18 mouse cellular contexts compared by ENCODE assay signal in genomic region chr10:66548073-66548472, GRCm38 (mm10).
DNase-seq lines count a peak whose midpoint lies in the region; ATAC-seq lines count a peak whose summit lies in the region.
"Had no signal": no experiment of that assay in that cellular context is flagged by ENCODE, and none has a peak within 500 bp of the region (broad histone marks: within the 10 kb centered on the region; RNA-seq: fewer than 3 reads in every experiment).

No protein-coding gene starts in this region.

- no peaks in the 10 kb centered on the region for H3K9me3 ChIP-seq in forebrain, embryonic 13.5 days (replicated peaks)
- H3K9me3 ChIP-seq in forebrain, embryonic 11.5 days (ENCODE audit: control insufficient read depth, low read length) = no peaks in the 10 kb centered on the region
- H3K9me3 ChIP-seq in neural tube, embryonic 14.5 days (ENCODE audit: control insufficient read depth, low read length) = no peaks in the 10 kb centered on the region
- H3K9me3 ChIP-seq: embryonic facial prominence, embryonic 12.5 days; heart, embryonic 12.5 days; intestine, embryonic 15.5 days; liver, embryonic 13.5 days; midbrain, embryonic 10.5 days had no signal

- no peaks in the 10 kb centered on the region for H3K36me3 ChIP-seq in forebrain, embryonic 13.5 days (ENCODE audit: poor library complexity, severe bottlenecking)
- no peaks in the 10 kb centered on the region for H3K36me3 ChIP-seq in forebrain, embryonic 11.5 days (ENCODE audit: control insufficient read depth, insufficient read depth, low read length)
- H3K36me3 ChIP-seq in neural tube, embryonic 14.5 days (ENCODE audit: control insufficient read depth, insufficient read depth, low read length) = no peaks in the 10 kb centered on the region
- H3K36me3 ChIP-seq: embryonic facial prominence, embryonic 12.5 days; heart, embryonic 12.5 days; intestine, embryonic 15.5 days; liver, embryonic 13.5 days; midbrain, embryonic 10.5 days had no signal

- no peak overlapping the region for H3K9ac ChIP-seq in forebrain, embryonic 13.5 days
- no peak overlapping the region for H3K9ac ChIP-seq in forebrain, embryonic 11.5 days (ENCODE audit: low read length)
- H3K9ac ChIP-seq in neural tube, embryonic 14.5 days (replicated peaks; ENCODE audit: low read depth, low read length) = no peak overlapping the region
- H3K9ac ChIP-seq: embryonic facial prominence, embryonic 12.5 days; heart, embryonic 12.5 days; intestine, embryonic 15.5 days; liver, embryonic 13.5 days had no signal

- ATAC-seq in forebrain, embryonic 13.5 days = 0 out of 2 replicates have a peak, but pooled peaks have one; percentile 44
- no peak for ATAC-seq in forebrain, embryonic 11.5 days (replicated peaks; ENCODE audit: low FRiP score)
- ATAC-seq in neural tube, embryonic 14.5 days (ENCODE audit: low read depth) = peak; percentile 58
- ATAC-seq: activated CD4-positive, CD25-positive, alpha-beta regulatory T cell, adult 4 months; intestine, embryonic 15.5 days had no signal

- no peak overlapping the region for H3K4me3 ChIP-seq in forebrain, embryonic 13.5 days
- H3K4me3 ChIP-seq in forebrain, embryonic 11.5 days (ENCODE audit: low read depth, low read length) = no peak overlapping the region
- no peak overlapping the region for H3K4me3 ChIP-seq in neural tube, embryonic 14.5 days (ENCODE audit: low read depth, low read length)
- H3K4me3 ChIP-seq: embryonic facial prominence, embryonic 12.5 days; heart, embryonic 12.5 days; intestine, embryonic 15.5 days; liver, embryonic 13.5 days; midbrain, embryonic 10.5 days; myocyte had no signal

- no peak for DNase-seq in forebrain, embryonic 11.5 days (ENCODE audit: low spot score)
- no peak for DNase-seq in neural tube, embryonic 10.5 days (ENCODE audit: extremely low spot score, low spot score)
- DNase-seq in kidney, postnatal 14 days = peak; percentile 4
- DNase-seq in spleen, postnatal 4 days (ENCODE audit: low spot score in 2 of 2) = no peak
- DNase-seq in lung, postnatal 4 days = no peak
- DNase-seq: cerebellum, adult 8-10 months; gastrocnemius, postnatal 25 days; heart, postnatal 4 days; liver, embryonic 13.5 days; lung, postnatal 10 days had no signal

- 0 out of 2 replicates have a peak, but pooled peaks cover 5% of the 10 kb centered on the region for H3K4me1 ChIP-seq in forebrain, embryonic 13.5 days
- H3K4me1 ChIP-seq in forebrain, embryonic 11.5 days (replicated peaks; ENCODE audit: control insufficient read depth, insufficient read depth, low read length) = no peaks in the 10 kb centered on the region
- no peaks in the 10 kb centered on the region for H3K4me1 ChIP-seq in neural tube, embryonic 14.5 days (ENCODE audit: control insufficient read depth, insufficient read depth, low read length)
- H3K4me1 ChIP-seq: embryonic facial prominence, embryonic 12.5 days; intestine, embryonic 15.5 days; liver, embryonic 13.5 days had no signal

- no peak overlapping the region for H3K4me2 ChIP-seq in forebrain, embryonic 13.5 days
- H3K4me2 ChIP-seq in forebrain, embryonic 11.5 days (ENCODE audit: low read depth, low read length, severe bottlenecking) = no peak overlapping the region
- H3K4me2 ChIP-seq in neural tube, embryonic 14.5 days (ENCODE audit: low read depth, low read length) = no peak overlapping the region
- H3K4me2 ChIP-seq: embryonic facial prominence, embryonic 12.5 days; heart, embryonic 12.5 days; intestine, embryonic 15.5 days; liver, embryonic 13.5 days had no signal

- 58% methylated on average over 4 of the region's 4 CpGs for WGBS in forebrain, embryonic 13.5 days
- 82% methylated on average over 4 of the region's 4 CpGs for WGBS in forebrain, embryonic 11.5 days
- WGBS in neural tube, embryonic 14.5 days = 65% methylated on average over 4 of the region's 4 CpGs

- H3K27ac ChIP-seq in forebrain, embryonic 13.5 days = no peak overlapping the region
- no peak overlapping the region for H3K27ac ChIP-seq in forebrain, embryonic 11.5 days (ENCODE audit: low read depth, low read length)
- H3K27ac ChIP-seq in neural tube, embryonic 14.5 days (ENCODE audit: low read depth, low read length) = no peak overlapping the region
- H3K27ac ChIP-seq: embryonic facial prominence, embryonic 12.5 days; intestine, embryonic 15.5 days; liver, embryonic 13.5 days; midbrain, embryonic 10.5 days had no signal

- no peaks in the 10 kb centered on the region for H3K27me3 ChIP-seq in forebrain, embryonic 13.5 days
- no peaks in the 10 kb centered on the region for H3K27me3 ChIP-seq in forebrain, embryonic 11.5 days (ENCODE audit: control insufficient read depth, insufficient read depth, low read length)
- H3K27me3 ChIP-seq in neural tube, embryonic 14.5 days (ENCODE audit: control insufficient read depth, insufficient read depth, low read length) = no peaks in the 10 kb centered on the region
- H3K27me3 ChIP-seq: embryonic facial prominence, embryonic 12.5 days; heart, embryonic 12.5 days; intestine, embryonic 15.5 days; liver, embryonic 13.5 days had no signal
